Mouse (Mus musculus) cortical plate, adult 2 months (tissue): ENCODE results near the gene Sh3bp4.

ENCODE experiments used
- CTCF ChIP-seq: fragments of 200-500 bp; IDR thresholded peaks from 2 replicates; pipeline ENCODE4 v1.5.1; 2011; ENCODE audit warnings: mild to moderate bottlenecking, control low read depth, low read length; ENCODE audit not compliant: insufficient read depth; ENCODE audit errors: extremely low read depth
- POLR2A ChIP-seq: fragments of 200-500 bp; IDR thresholded peaks from 2 replicates; pipeline ENCODE4 v1.6.1; 2011; ENCODE audit warnings: mild to moderate bottlenecking, low read length, control low read depth; ENCODE audit not compliant: insufficient read depth; ENCODE audit errors: extremely low read depth

DNA sequence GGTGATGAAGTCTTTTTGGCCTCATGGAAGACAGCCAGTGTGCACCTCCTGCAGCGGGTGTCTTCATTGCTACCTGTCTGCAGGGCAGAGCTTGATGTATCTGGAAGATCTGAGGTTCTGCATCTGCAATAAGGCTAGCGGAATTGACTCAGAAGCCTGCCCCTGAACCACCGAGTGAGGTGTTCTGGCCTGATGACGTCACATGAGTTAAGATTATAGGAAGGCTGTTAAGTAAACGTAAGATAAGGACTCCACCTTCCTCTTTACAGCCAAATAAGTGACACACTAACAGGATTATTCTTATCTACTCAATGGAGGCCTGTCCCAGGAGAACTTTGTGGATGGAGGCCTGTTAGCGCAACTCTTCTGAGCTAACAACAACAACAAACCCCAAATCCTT, 4.5 kb downstream of the Sh3bp4 start:
- TF ChIP-seq CTCF (no peak), POLR2A (no peak)
